In the genomic region with DNA sequence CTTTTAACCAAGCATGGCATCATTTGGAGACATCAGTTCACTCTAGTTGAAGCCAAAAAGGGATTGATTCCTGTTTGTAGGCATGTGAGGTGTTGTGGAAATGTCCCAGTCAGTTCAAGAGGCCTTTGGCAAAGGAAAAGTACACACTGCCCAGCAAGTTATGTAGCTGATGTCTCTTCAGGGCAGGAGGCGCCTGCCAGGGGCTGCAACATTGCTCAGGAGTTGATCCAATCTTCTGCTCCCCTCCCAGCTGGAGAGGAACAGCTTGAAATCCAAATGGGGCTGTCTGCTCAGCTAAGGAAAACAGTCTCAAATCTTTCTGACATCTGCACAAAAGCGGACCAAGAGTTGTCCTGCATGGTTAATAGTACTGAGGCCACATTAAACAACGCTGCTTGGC, we compare ENCODE assay signal across 14 mouse cellular contexts.
A peak's percentile ranks its signal among the peaks of the same experiment; 100 is the strongest.
DNase-seq lines count a peak whose midpoint lies in the region; ATAC-seq and TF ChIP-seq lines count a peak whose summit lies in the region.
"Had no signal": no experiment of that assay in that cellular context is flagged by ENCODE, and none has a peak within 500 bp of the region (broad histone marks: within the 10 kb centered on the region; RNA-seq: fewer than 3 reads in every experiment).

No protein-coding gene starts in this region.

- H3K27ac ChIP-seq in kidney, postnatal 0 days: no peak overlapping the region
- no peak overlapping the region for H3K27ac ChIP-seq in kidney, embryonic 16.5 days (ENCODE audit: low read length)
- H3K27ac ChIP-seq in thymus, adult 2 months (ENCODE audit: control insufficient read depth, insufficient read depth, low read length): no peak overlapping the region
- no peak overlapping the region for H3K27ac ChIP-seq in forebrain, embryonic 11.5 days (ENCODE audit: low read depth, low read length)
- H3K27ac ChIP-seq: heart, embryonic 13.5 days; neural tube, embryonic 12.5 days had no signal

- no peak overlapping the region for H3K4me3 ChIP-seq in kidney, postnatal 0 days (replicated peaks; ENCODE audit: low read depth, low read length)
- H3K4me3 ChIP-seq in kidney, embryonic 16.5 days (ENCODE audit: low read length): no peak overlapping the region
- no peak overlapping the region for H3K4me3 ChIP-seq in lung, adult 2 months (replicated peaks; ENCODE audit: extremely low read depth, low read depth, low read length)
- H3K4me3 ChIP-seq in thymus, adult 2 months (ENCODE audit: control insufficient read depth, insufficient read depth, low read length): no peak overlapping the region
- no peak overlapping the region for H3K4me3 ChIP-seq in forebrain, embryonic 11.5 days (ENCODE audit: low read depth, low read length)
- H3K4me3 ChIP-seq: heart, embryonic 13.5 days; megakaryocyte, embryonic 14.5 days; neural tube, embryonic 12.5 days had no signal

- H3K9me3 ChIP-seq in kidney, postnatal 0 days (replicated peaks; ENCODE audit: low read length): no peaks in the 10 kb centered on the region
- H3K9me3 ChIP-seq in kidney, embryonic 16.5 days (ENCODE audit: low read length): no peaks in the 10 kb centered on the region
- no peaks in the 10 kb centered on the region for H3K9me3 ChIP-seq in forebrain, embryonic 11.5 days (ENCODE audit: control insufficient read depth, low read length)
- H3K9me3 ChIP-seq: heart, embryonic 13.5 days; megakaryocyte, embryonic 14.5 days; neural tube, embryonic 12.5 days had no signal

- H3K36me3 ChIP-seq in kidney, postnatal 0 days (ENCODE audit: insufficient read depth, low read length): no peaks in the 10 kb centered on the region
- no peaks in the 10 kb centered on the region for H3K36me3 ChIP-seq in kidney, embryonic 16.5 days (ENCODE audit: insufficient read depth, low read length)
- no peaks in the 10 kb centered on the region for H3K36me3 ChIP-seq in thymus, adult 2 months (ENCODE audit: control insufficient read depth, insufficient read depth, low read length)
- no peaks in the 10 kb centered on the region for H3K36me3 ChIP-seq in forebrain, embryonic 11.5 days (ENCODE audit: control insufficient read depth, insufficient read depth, low read length)
- H3K36me3 ChIP-seq: heart, embryonic 13.5 days; neural tube, embryonic 12.5 days had no signal

- H3K27me3 ChIP-seq in kidney, postnatal 0 days (ENCODE audit: insufficient read depth, low read length): no peaks in the 10 kb centered on the region
- peaks cover 30% of the 10 kb centered on the region for H3K27me3 ChIP-seq in kidney, embryonic 16.5 days (ENCODE audit: insufficient read depth, low read length)
- no peaks in the 10 kb centered on the region for H3K27me3 ChIP-seq in thymus, adult 2 months (ENCODE audit: control insufficient read depth, insufficient read depth, low read length)
- H3K27me3 ChIP-seq in forebrain, embryonic 11.5 days (ENCODE audit: control insufficient read depth, insufficient read depth, low read length): peaks cover 10% of the 10 kb centered on the region; the same call in 1 of the 2 replicates
- H3K27me3 ChIP-seq: neural tube, embryonic 12.5 days had no signal

- WGBS in kidney, postnatal 0 days: 36% methylated on average over 3 of the region's 3 CpGs
- WGBS in kidney, embryonic 16.5 days: 38% methylated on average over 3 of the region's 3 CpGs
- WGBS in lung, adult 2 months: 44% methylated on average over 3 of the region's 3 CpGs
- 90% methylated on average over 3 of the region's 3 CpGs for WGBS in thymus, adult 2 months
- 78% methylated on average over 3 of the region's 3 CpGs for WGBS in forebrain, embryonic 11.5 days

- DNase-seq in cerebellum, adult 11-12 months: peak; percentile 2
- no peak for DNase-seq in cerebellum, adult 8-10 months
- peak; percentile 28 for DNase-seq in kidney, postnatal 0 days (ENCODE audit: low spot score)
- DNase-seq in cerebellum, postnatal 14 days: peak; percentile 9 to 26
- peak; percentile 4 for DNase-seq in lung, adult 2 months
- DNase-seq in thymus, adult 2 months: no peak
- DNase-seq in forebrain, embryonic 11.5 days (ENCODE audit: low spot score): no peak
- DNase-seq: kidney, adult 11 months; layer of hippocampus, postnatal 36 days had no signal

- no peak for ATAC-seq in kidney, postnatal 0 days (replicated peaks; ENCODE audit: low FRiP score, low read depth)
- no peak for ATAC-seq in kidney, embryonic 16.5 days (ENCODE audit: low FRiP score, low TSS enrichment)
- no peak for ATAC-seq in forebrain, embryonic 11.5 days (replicated peaks; ENCODE audit: low FRiP score)
- ATAC-seq: activated CD4-positive, CD25-positive, alpha-beta regulatory T cell, adult 4 months had no signal

- no peaks in the 10 kb centered on the region for H3K4me1 ChIP-seq in kidney, postnatal 0 days (replicated peaks; ENCODE audit: insufficient read depth, low read length)
- no peaks in the 10 kb centered on the region for H3K4me1 ChIP-seq in kidney, embryonic 16.5 days (ENCODE audit: insufficient read depth, low read length)
- H3K4me1 ChIP-seq in lung, adult 2 months (ENCODE audit: control insufficient read depth, insufficient read depth, low read length): no peaks in the 10 kb centered on the region
- H3K4me1 ChIP-seq in thymus, adult 2 months (replicated peaks; ENCODE audit: control insufficient read depth, insufficient read depth, low read length): no peaks in the 10 kb centered on the region
- no peaks in the 10 kb centered on the region for H3K4me1 ChIP-seq in forebrain, embryonic 11.5 days (replicated peaks; ENCODE audit: control insufficient read depth, insufficient read depth, low read length)
- H3K4me1 ChIP-seq: heart, embryonic 13.5 days; megakaryocyte, embryonic 14.5 days; neural tube, embryonic 12.5 days had no signal

- no peak for TF ChIP-seq CTCF in kidney, postnatal 0 days (IDR thresholded peaks at IDR 0.05; ENCODE audit: low read depth)
- no peak for TF ChIP-seq CTCF in lung, adult 2 months (IDR thresholded peaks at IDR 0.05; ENCODE audit: insufficient read depth, low read length)
- TF ChIP-seq CTCF in thymus, adult 2 months (IDR thresholded peaks at IDR 0.05; ENCODE audit: borderline replicate concordance, control insufficient read depth, extremely low read depth, insufficient read depth, low read length, poor library complexity): no peak

- no peak overlapping the region for H3K4me2 ChIP-seq in kidney, postnatal 0 days (ENCODE audit: low read length)
- no peak overlapping the region for H3K4me2 ChIP-seq in kidney, embryonic 16.5 days (replicated peaks; ENCODE audit: low read depth, low read length)
- no peak overlapping the region for H3K4me2 ChIP-seq in forebrain, embryonic 11.5 days (ENCODE audit: low read depth, low read length, severe bottlenecking)
- H3K4me2 ChIP-seq: heart, embryonic 13.5 days; neural tube, embryonic 12.5 days had no signal

- TF ChIP-seq POLR2A in lung, adult 2 months (IDR thresholded peaks at IDR 0.05; ENCODE audit: borderline replicate concordance, extremely low read depth, low read depth, low read length): no peak
- TF ChIP-seq POLR2A in thymus, adult 2 months (IDR thresholded peaks at IDR 0.05; ENCODE audit: control insufficient read depth, extremely low read depth, insufficient read depth, low read length, poor library complexity): no peak

- no peak overlapping the region for H3K9ac ChIP-seq in kidney, postnatal 0 days (ENCODE audit: low read depth, low read length)
- H3K9ac ChIP-seq in kidney, embryonic 16.5 days (replicated peaks; ENCODE audit: low read length): no peak overlapping the region
- H3K9ac ChIP-seq in forebrain, embryonic 11.5 days (ENCODE audit: low read length): no peak overlapping the region
- H3K9ac ChIP-seq: heart, embryonic 13.5 days; neural tube, embryonic 12.5 days had no signal

Comparison
In these comparisons a context has a peak if more than half of its experiments do, and no peak if none do; other contexts are left out.
1. DNase-seq: peak in cerebellum, adult 11-12 months (single experiment), kidney, postnatal 0 days (single experiment), cerebellum, postnatal 14 days (2 of 2) and lung, adult 2 months (single experiment); none in cerebellum, adult 8-10 months (single experiment), thymus, adult 2 months (single experiment) and forebrain, embryonic 11.5 days (single experiment).